Mouse (Mus musculus): ENCODE measurements around the gene 4921524J17Rik.
A peak's percentile ranks its signal among the peaks of the same experiment; 100 is the strongest.

The 4921524J17Rik gene

DNA sequence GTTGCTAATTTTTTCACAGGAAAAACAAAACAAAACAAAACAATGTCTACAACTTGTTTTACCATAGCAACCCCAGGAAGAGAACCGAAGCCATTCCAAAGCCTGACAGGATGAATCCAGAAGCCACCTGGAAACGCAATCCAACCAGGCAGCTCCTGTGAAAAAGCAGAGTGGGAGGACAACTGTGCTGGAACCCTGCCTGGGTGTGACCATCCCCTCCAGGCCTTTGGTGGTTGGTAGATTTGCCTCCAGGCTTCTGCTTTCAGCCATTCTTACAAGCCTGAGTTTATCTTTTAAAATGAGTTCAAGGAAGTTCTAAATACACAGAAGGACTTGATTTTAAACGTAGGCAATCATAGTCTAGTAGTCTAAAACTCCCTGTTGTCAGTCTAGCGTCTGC is 50.7 kb downstream of the 4921524J17Rik start:
- peak; percentile 24 to 25 for DNase-seq (ENCODE audit: low spot score in 2 of 2)

DNA sequence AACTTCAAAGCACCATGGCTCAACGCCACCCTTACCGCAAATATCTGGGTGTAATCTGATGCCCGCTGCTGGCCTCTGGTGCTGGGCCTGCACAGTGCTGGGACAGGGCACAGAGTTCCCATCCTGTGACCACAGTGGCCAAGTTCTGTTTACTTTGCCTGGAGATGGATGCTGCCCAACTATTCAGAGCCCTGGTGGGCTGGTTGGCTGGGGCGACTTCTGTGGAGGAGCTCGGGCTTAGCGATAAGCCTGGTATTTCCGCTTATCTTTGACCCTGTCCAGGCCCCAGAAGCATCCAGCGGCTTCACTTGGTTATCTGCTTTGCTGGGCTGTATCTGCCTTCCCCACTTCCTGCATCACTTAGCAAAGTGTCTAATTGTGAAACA is 51.8 kb downstream of the 4921524J17Rik start:
- no peak for DNase-seq (ENCODE audit: low spot score in 2 of 2)

DNA sequence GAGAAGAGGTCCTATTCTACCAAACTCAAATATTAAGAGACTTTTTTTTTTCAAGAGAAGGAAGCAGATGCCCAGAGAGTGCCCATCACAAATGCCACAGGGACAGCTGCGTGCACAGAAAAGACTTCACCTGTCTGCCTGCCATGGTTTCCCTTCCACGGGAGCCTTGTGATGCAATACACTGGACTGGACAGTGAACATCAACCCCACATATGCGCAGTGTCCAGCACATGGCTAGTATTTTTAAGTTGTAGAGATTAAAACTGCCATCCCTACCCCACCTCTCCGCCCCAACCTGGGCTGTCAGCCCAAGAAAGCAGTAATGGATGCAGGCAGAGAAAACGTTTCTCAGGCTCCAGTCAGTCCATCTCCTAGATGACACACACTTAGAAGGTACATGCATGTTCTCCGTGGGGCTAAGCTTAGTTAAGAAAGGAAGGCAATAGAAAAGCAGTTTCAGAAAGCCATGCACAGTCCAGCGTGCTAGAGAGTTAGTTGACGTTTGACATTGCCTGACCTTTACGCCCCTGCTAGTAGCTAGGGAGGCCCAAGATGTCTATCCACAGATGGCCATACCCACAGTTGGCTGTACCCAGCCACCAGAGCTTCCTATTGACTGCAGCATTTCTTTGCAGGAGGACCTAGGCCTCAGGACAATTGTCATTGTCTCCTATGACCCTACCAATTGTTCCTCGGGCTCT is 52.4 kb downstream of the 4921524J17Rik start:
- DNase-seq (ENCODE audit: low spot score in 2 of 2): no peak

DNA sequence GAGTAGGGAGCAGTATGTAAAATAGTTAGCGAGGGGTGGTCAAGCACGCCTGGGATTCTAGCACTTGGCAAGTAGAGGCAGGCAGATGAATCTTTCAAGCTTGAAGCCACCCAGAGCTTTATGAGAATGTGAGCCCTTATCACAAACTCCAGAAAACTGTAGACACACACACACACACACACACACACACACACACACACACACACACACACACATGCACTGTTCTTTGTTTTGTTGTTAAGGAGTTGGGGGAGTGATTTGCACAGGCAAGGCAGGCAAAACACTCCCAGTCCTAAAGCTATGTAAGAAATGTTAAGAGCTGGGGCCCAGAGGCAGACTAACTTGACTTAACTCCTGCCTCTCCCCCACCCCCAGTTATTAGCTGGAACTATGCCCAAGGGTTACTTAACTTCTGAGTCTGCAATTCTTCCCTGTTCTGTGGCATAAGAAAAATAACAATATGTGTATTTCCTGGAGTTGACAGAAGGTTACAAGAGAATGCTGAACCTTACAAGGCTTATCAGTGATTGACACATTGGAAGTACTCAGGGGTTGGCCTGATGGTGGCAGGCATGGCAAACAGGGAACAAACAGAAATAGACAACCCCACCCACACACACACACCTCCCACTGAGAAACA is 53.4 kb downstream of the 4921524J17Rik start:
- peak in 1 of 2 experiments; percentile 8 for DNase-seq (ENCODE audit: low spot score in 2 of 2)

DNA sequence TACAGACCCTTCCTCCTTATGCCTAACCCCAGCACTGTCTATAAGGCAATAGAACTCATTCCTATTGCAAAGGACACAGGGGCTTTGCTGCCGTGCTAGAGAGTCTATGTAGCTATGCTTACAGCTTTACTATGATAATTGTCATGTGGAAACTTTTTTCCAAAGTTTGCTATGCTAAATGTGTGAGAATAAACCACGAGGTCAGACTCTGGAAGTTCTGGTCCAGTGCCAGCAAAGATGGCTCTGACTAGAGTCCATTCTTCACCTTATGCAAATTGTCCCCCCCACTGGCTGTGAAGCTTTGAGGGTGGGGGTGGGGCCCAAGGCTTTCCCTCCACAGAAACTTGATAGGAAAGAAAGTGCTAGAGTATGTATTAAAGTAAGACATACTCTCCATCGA is 56.1 kb downstream of the 4921524J17Rik start:
- DNase-seq (ENCODE audit: low spot score in 2 of 2): no peak

DNA sequence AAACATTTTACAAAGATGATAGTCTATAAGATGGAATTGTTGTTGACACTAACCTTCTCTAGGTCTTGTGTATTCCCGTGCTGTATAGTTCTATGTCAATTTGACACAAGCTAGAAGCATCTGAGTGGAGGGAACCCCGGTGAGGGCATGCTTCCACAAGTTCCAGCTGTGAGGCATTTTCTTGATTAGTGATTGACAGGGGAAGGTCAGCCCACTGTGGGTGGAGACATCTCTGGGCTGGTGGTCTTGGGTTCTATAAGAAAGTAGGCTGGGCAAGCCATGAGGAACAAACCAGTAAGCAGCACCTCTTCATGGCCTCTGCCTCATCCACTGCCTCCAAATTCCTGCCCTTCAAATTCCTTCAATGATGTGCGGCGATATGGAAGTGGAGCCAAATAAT is 58.3 kb downstream of the 4921524J17Rik start:
- no peak for DNase-seq (ENCODE audit: low spot score in 2 of 2)

DNA sequence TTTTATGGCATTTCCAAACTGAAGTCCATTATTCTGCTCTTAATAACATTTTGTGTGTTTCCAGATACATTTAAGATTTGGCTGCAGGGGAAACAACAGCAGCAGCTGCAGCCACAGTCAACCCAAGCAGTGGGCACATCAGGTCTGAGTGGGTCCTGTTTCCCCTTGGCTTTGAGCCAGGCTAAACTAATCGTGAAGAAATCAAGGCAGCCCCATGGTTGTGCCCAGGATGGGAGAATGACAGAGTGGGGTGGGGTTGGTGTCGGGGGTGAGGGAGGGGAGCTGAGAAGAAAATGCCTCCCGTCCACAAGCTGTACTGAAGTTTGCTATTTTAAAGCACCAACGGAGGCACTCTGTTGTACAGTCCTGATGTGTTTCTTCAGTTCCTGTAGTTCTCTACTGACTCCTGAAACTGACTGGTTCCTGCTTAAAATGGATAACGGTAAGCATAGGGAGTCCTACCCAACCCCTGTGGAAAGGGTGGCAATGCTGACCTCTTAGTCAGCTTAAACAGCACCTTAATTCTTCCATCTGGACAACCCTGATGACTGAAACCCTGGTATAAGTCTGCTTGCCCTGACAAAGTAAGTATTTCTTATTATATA is 59.1 kb downstream of the 4921524J17Rik start:
- DNase-seq (ENCODE audit: low spot score in 2 of 2): no peak

DNA sequence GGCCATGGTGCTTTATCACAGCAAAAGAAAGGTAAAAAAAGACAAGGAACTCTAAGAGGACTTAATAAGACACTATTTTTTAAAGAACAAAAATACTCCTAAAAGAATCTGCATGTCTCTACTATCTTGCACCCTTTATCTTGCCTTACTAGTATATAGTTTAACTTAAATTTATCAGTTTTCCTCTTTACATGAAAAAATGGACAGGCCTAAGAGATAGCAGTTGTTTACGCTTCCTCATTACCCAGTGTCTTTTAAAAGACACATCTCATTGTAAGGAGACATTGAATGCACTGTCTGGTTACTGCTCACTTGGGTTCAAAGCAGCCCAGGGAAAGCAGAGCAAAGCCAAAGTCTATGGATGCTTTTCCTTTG is 60.2 kb downstream of the 4921524J17Rik start:
- no peak for DNase-seq (ENCODE audit: low spot score in 2 of 2)

DNA sequence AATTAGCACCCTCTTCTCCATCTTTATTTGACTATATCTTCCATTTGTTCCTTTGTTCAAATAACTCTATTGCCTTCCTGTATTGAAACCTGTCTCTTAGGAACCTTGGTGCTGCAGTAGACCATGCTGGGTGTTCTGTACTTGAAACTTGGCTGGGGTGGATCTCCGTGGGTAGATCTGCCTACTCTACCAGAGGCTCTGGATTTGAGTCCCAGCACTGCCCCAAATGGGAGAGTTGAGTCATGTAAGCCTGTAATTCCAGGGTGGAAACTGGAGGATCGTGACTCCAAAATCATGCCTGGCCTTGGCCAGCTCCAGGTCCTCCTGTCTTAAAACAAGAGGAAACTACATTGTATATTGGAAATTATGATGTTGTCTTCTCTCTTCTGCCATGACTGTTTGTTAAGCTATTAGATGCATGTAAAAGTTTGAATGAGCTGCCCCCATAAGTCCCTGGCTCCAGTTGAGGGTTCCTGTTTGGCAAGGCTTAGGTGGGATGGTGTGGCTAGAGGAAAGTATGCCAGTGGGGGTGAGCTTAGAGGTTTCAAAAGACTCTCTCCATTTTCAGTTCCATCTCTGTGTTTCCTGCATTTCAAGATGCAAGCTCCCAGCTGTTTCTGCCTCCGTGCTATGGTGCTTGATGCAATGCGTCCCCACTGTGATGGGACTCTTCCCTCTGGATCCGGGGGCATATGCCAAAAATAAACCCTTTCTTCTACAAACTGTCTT is 60.7 kb downstream of the 4921524J17Rik start:
- no peak for DNase-seq (ENCODE audit: low spot score in 2 of 2)

DNA sequence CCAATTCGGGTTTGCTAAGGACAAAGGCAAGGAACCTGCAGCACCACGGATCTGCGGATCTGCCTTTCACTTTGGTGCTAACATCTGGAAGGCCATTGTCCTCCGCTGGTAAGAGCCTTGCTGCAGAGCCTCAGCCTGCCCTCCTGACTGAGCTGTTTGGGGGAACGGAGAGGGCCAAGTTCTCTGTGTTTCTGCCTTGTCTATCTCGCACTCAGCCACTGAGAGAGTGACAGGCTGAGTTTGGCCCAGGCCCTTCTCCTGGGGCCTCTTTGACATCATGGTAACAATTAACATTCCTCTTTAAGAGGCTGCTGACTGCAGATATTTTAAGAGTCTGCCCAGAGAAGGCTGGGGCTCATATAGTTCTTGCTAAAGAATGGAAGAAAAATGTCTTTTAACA is 67.5 kb downstream of the 4921524J17Rik start:
- no peak for DNase-seq (ENCODE audit: low spot score in 2 of 2)

DNA sequence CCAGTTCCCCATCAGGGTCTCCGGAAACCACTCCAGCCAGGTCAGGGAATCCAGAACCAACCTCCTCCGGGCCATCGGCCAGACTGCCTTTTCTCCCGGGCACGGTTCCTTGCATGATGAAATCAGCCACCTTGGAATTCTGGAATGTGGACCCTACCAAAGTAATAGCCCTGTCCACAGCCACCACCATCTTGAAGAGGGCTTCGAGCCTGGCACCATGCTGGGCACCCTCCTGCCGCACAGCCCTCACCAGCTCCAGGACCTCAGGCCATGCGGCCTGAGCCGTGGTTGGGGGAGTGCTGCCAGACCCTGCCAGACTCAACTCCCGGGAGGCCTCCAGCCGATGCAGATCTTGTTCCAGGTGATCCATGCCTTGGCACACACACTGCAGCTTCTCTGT is 68.0 kb downstream of the 4921524J17Rik start:
- no peak for DNase-seq (ENCODE audit: low spot score in 2 of 2)

DNA sequence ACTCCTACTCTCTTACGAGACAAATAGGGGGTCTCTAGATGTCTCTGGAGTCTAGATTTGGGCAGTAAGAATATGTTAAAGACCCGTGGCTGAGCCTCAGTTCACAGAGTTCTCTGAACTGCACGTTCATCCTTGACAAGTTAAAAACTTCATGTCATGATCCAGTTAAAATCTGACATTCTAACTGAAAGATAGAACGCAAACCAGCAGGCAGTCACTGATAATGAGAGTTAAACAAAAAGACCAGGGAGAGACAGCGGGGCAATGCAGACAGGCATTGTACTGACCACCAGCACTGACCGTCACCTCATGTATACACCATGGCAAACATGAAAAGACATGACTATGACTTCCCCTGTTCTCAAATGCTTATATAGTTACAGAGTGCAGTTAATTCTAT is 69.2 kb downstream of the 4921524J17Rik start:
- DNase-seq (ENCODE audit: low spot score in 2 of 2): no peak

DNA sequence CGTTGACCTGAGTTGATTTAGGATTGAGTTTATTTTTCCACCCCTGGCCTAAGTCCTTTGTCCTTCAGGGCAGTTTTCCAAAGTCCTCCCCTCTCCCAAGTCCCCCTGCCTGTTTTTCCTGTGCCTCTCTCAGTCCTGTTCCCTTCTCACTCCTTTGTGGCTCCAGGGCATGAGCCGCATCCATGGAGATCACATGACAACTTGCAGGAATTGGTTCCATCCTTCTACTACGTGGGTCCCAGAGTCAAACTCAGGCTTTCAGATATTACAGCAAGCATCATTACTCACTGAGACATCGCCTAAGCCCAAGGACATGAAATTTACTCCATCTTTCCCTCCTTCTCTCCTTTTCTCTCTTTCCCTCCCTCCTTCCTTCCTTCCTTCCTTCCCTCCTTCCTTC is 70.4 kb downstream of the 4921524J17Rik start:
- no peak for DNase-seq (ENCODE audit: low spot score in 2 of 2)
